Mouse (Mus musculus) kidney, adult 11 months (tissue): ENCODE measurements around the gene Sipa1l1.

Source experiments
- DNase-seq: peaks from one replicate; pipeline ENCODE4 v3.0.0; 2022

The Sipa1l1 gene

DNA sequence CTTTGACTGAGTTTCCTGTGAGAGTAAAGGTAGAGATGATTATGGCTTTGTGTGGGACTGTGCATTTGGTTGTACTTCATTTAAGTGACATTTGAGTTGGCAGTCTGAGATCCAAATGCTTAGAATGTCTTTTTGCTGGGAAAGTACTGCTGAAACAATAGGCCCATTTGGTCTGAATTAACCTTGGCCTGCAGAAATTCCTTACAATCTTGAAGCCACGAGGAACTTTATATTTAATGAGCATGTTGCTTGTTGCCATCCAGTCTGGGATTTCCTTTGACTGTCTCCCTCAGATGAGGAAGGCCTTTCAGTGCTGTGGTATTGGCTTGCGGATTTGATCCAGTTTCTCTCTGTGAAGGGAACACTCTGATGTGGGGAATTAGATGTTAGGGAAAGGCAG is 43.9 kb downstream of the Sipa1l1 start:
- DNase-seq, result no peak

DNA sequence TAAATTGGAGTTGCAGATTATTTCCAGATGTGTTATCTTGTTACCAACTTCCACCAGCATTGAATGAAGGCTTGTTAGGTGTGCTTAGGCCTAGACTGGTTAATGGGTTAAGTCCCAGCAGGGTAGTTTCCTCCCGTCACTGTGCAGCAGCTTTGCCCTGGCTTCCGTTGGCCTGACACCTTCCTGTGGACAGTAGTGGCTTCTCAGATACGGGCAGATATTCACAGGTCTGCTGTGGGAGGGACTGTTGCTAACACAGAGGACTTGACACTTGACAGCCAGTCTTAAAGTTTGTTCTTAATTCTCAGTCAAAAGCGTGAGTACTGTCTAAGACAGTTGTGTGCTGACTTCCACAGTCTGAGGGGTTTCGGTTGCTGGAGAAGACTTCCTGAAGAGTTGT is 45.8 kb downstream of the Sipa1l1 start:
- DNase-seq, result no peak

DNA sequence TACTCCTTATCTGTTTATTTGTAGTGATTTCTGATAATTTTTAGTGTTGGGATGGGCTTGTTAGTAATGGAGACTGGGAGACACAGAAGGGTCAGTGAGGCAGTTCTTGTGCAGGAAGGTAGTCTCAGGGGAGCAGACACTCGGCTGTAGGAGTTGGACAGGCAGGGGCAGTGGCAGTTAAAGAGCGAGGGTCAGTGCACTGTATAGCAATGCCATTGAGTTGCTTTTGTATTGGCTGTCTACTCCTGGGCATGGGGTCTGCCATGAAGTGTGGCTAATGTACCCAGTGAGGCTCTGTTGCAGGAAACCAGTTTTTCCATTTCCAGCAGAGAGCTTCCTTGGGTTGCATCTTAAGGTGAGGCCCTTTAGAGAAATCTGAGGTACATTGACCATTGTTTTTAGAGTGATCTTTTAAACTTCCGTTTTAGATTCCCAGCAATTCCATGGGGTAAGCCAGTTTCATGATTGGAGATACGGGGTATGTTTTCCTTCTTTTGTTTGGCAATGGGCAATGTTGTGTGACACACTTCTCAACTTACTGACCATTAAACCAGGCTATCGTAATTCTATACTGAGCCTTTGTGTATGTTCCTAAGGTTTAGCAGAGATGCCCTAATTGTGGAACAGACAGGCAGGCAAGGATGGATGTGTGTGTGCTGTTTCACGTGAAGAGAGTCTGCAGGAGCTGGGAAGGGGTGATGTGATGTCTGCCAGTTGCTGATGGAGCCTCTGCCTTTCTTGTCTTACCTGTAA is 47.9 kb downstream of the Sipa1l1 start:
- no peak for DNase-seq

DNA sequence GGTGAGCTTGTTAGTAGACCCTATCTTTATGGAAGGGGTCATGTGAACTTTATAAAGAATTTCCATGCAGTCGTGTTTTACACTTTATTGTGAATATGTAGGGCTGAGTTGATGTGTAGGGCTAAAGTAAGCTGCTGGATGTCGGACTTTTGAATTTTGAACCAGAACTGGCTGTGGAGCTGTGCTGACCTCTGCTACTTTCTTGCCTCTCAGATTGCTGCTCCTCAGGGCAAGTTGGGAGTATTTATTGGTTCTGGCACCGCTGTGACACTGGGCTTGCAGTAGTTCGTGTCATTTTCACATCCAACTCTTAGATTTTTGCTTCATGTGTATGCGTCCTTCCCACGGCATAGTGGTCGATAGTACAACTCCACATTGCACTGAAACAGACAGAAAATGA is 49.1 kb downstream of the Sipa1l1 start:
- peak; percentile 32 for DNase-seq

DNA sequence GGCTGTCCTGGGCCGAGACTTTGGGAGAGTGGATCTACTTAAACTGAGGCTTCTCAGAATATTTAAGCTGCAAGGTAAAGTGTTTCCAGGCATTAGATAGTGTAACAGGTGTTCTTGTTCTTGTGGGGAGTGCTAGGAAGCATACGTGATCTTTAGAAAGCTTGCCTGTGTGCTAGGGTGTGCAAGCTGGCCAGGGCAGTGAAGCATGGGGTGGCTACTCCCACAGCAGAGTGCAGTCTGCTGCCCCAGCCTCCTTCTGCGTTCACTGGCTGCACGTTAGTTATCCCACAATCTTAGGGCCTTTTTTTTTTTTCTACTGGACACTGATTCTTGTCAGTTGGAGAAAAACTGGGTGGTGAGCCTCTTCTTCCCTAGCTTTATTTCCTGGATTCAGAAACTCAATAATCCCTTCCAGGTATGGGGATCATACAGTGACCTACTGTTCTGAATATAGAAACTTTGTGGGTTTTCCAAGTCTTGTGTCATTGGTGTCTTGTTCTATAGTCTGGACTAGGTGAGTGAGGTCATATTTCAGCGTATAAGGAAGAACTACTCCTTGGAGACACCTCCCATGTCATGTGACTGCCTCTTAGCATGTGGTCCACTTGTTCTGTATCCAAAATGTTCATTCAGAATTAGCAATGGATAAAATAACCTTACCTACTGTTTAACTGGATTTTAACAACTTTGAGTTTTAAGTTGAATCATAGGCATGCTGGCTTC is 51.4 kb downstream of the Sipa1l1 start:
- DNase-seq, result no peak

DNA sequence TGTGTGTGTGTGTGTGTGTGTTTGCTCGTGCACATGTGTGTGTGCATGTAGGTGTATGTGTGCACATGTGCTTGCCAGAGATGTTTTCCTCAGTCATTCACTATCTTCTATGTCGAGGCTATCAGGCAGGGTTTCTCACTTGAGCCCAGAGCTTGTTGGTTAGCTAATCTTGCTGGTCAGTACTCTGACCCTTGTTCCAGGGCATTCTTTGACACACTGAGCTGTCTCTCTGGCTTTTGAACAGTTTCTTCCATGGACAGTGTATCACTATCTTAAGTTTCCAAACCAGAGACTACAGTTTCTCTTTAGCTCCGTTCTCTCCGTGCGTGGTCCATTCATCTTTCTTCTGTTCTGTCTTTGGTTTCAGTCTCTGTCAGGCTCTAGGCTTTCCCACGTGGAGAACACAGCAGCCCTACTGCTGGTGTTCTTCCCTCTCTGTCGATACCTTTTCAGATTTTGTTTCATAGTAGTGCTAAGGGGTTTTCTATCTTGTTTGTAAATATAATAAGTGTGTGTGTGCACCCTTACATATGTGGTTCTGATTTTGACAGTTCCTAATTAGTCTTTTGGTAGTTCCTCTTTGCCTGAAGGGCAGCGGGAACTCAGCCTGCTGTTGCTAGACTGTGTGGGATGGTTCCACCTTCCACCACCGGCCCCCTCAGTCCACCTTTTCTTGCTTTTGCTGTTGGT is 54.2 kb downstream of the Sipa1l1 start:
- peak; percentile 30 for DNase-seq

DNA sequence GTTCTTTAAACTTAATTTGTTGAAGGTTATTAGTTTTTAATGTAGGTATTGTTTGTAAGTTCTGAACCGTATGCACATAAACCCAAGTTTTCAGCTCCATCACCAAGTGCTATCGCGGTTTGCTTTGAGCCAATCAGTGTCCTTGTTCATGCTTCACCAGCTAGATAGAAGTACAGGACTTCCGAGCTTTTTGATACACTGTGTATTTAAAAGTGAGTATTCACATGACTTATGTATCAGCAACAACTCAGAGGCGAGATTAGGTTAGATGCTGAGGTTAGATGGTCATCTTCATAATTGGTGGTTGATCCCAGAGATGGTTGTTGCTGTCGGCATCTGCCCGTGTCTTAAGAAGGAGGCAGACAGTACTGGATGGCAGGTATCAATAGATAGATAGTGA is 55.7 kb downstream of the Sipa1l1 start:
- DNase-seq, result no peak

GRCm38 (mm10) chr12:82225278-82225677 is 56.2 kb downstream of the Sipa1l1 start:
- no peak for DNase-seq

DNA sequence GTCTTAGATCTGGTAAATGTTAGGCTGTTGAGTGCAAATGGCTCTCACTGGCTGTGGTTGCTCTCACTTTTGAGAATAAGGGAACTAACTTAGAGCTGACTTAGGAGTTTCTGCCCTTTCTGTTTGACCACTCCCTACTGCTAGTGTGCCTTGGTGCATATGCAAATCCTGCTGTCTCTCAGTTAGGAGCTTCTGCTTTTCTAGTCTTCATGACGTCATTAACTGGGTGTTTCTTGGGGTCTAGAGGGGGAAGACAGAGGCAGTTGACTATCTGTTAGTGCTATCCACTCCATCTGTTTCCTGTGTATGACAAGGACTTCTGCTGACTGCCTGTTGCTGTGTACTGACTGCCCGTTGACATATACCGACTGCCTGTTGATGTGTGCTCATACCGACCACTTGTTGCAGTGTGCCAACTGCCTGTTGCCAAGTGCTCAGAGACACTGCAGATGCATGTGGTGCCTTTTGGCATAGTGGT is 56.7 kb downstream of the Sipa1l1 start:
- DNase-seq, result no peak

- DNase-seq, result no peak
Measured at GRCm38 (mm10) chr12:82226311-82227066, 57.4 kb downstream of the Sipa1l1 start.

GRCm38 (mm10) chr12:82230127-82230526 is 61.0 kb downstream of the Sipa1l1 start:
- DNase-seq, result no peak

DNA sequence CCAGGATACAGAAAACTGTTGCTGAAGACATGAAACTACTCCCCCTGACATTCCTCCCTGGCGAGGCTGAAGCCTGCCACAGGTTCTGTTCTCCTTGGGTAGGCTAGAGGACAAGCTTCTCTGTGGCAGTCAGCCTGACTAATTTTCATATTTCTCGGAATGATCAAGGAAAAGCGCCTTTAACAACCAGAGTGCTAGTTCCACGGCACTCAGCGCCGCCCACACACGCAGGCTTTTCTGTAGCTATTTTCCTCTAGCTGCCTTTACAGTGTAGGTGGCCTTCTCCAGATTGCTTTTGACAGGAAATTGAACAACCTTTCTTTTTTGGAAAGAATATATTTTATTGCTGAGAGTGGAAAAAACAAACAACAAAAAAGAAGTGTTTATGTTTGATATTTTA is 62.1 kb downstream of the Sipa1l1 start:
- DNase-seq, result no peak

DNA sequence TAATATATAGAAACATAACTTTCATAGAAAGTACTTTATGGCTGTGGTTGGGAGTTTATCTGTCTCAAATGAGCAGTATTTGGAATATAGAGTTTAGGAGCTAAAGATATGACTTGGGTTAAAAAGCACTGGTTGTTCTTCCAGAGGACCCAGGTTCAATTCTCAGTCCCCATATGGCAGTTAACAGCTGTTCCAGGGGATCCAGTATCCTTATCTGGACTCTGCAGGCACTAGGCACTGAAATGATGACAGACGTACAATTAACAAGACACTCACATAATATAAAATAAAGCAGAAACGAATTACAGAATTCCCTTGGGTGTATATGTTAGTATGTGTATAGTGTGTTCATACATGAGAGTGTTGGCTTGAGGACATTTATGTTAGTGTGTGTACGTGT is 64.1 kb downstream of the Sipa1l1 start:
- no peak for DNase-seq

DNA sequence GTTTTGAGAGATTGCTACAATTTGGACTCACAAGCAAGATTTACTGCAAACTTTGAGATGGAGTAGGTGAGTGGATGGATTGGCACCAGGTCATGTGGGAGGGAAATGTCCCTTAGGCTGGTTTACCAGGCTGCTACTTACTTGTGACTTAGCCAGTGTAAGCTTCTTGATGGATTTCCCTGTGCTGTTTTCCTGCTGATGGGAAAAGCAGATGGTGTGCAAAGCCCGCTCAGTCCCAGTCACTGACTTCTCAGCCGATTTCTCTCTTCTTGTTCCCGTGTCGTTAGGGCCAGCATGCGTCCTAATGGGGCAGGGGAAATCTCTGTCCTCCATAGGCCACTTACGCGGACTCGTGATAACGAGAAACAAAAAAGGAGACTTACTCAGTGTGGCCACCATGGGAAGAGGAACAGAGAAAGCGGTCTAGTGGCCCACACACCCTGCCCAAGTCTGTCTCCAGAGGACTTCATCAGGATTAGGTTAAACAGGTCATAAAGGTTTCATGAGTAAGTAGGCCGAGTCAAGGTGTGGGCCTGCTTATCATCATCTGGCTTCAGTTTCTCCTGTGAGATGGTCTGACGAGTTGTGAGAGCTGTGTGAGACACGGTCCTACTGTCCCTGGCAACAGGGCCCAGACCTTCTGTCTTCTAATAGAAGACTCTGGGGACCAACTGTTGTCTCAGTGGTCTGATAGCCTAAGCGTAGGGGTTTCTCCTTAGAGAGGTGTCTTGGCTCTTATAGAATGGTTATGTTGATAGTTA is 65.5 kb downstream of the Sipa1l1 start:
- DNase-seq, result no peak

- no peak for DNase-seq
Measured at GRCm38 (mm10) chr12:82237095-82237494, 68.0 kb downstream of the Sipa1l1 start.

GRCm38 (mm10) chr12:82237946-82238345 is 68.8 kb downstream of the Sipa1l1 start:
- no peak for DNase-seq

GRCm38 (mm10) chr12:82240674-82241073 is 71.6 kb downstream of the Sipa1l1 start:
- DNase-seq, result no peak

DNA sequence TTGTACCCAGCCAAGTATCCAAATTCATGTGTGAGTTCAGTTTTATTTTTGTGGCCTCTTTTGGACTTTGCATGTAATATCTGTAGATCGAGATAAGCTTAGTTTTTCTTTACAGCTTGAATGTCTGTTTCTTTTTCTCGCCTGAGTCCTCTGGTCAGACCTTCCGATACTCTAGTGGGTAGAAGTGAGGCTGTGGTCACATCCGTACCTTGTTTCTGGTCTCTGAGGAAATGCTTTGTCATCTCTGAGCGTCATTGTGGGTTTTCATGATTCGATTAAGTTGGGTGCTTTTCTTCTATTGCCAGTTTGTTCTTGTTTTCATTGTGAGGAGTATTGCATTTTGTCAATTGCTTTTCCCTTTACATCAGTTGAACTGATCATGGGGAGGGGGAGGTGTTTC is 76.1 kb downstream of the Sipa1l1 start:
- DNase-seq, result no peak

DNA sequence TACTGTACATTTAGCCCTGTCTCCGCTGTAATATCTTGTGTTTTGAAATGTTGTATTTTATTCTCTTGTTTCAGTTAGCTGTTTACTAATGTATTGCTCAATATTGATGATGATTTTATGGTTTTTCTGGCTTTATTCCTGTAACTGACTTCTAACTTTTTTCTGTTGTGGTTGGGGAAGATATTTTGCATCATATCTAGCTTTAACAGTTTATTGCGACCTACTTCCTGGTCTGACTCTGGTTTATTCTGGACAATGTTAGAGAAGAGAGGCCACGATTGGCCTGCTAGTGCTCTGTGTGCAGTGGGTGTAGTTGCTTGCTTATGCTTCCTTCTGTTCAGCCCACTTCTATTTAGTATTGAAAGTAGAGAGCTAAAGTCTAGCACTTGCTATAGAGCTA is 77.3 kb downstream of the Sipa1l1 start:
- DNase-seq, result no peak

- DNase-seq, result no peak
Measured at GRCm38 (mm10) chr12:82247371-82248258, 78.5 kb downstream of the Sipa1l1 start.

- DNase-seq, result no peak
Measured at GRCm38 (mm10) chr12:82248501-82248900, 79.4 kb downstream of the Sipa1l1 start.
